Mouse (Mus musculus): ENCODE results near the gene Slc35g1. TPM values are rescaled to one million over a fixed set of nuclear protein-coding genes. Genes with fewer than 3 reads are reported as not detected.

Slc35g1 gene
- polyA plus RNA-seq, 1 experiment from 2014 or later, result 2.4 TPM

- WGBS, result 50% methylated on average over 6 of the region's 6 CpGs
- H3K27me3 ChIP-seq, result peaks cover 4% of the 10 kb centered on the region
- ATAC-seq (ENCODE audit: insufficient number of reproducible peaks, insufficient read depth, low FRiP score, low TSS enrichment, low read depth), result no peak
- H3K36me3 ChIP-seq, result no peaks in the 10 kb centered on the region
- no peak overlapping the region for H3K27ac ChIP-seq
- no peak overlapping the region for H3K9ac ChIP-seq (replicated peaks)
- H3K4me3 ChIP-seq (replicated peaks), result peak overlapping the region; percentile 70; the same call in 1 of the 2 replicates
- H3K9me3 ChIP-seq, result no peaks in the 10 kb centered on the region
- peaks cover 9% of the 10 kb centered on the region; the same call in 1 of the 2 replicates for H3K4me1 ChIP-seq (replicated peaks)
- H3K4me2 ChIP-seq, result peak overlapping the region; percentile 92; the same call in 1 of the 2 replicates
Measured at GRCm38 (mm10) chr19:38397004-38397403, 1.2 kb downstream of the Slc35g1 start.

GRCm38 (mm10) chr19:38398966-38399365, 3.2 kb downstream of the Slc35g1 start:
- Histone ChIP-seq H3K9me3 (no peaks in the 10 kb centered on the region), H3K4me3 (replicated peaks) (no peak overlapping the region), H3K36me3 (no peaks in the 10 kb centered on the region), H3K9ac (replicated peaks) (no peak overlapping the region), H3K4me1 (replicated peaks) (peaks cover 9% of the 10 kb centered on the region; the same call in 1 of the 2 replicates), H3K27me3 (peaks cover 4% of the 10 kb centered on the region), H3K27ac (no peak overlapping the region), H3K4me2 (no peak overlapping the region)
- ATAC-seq (ENCODE audit: insufficient number of reproducible peaks, insufficient read depth, low FRiP score, low TSS enrichment, low read depth), result no peak
- WGBS, result 86% methylated on average over 8 of the region's 8 CpGs

- no peak overlapping the region for H3K4me3 ChIP-seq (replicated peaks)
- peaks cover 4% of the 10 kb centered on the region for H3K27me3 ChIP-seq
- no peak overlapping the region for H3K27ac ChIP-seq
- no peaks in the 10 kb centered on the region for H3K36me3 ChIP-seq
- no peaks in the 10 kb centered on the region for H3K9me3 ChIP-seq
- no peak overlapping the region for H3K4me2 ChIP-seq
- WGBS, result 86% methylated on average over 2 of the region's 2 CpGs
- peaks cover 6% of the 10 kb centered on the region; the same call in 1 of the 2 replicates for H3K4me1 ChIP-seq (replicated peaks)
- no peak for ATAC-seq (ENCODE audit: insufficient number of reproducible peaks, insufficient read depth, low FRiP score, low TSS enrichment, low read depth)
- H3K9ac ChIP-seq (replicated peaks), result no peak overlapping the region
Measured at GRCm38 (mm10) chr19:38400851-38401250, 5.1 kb downstream of the Slc35g1 start.

GRCm38 (mm10) chr19:38401416-38401815, 5.6 kb downstream of the Slc35g1 start:
- H3K27me3 ChIP-seq, result 0 out of 2 replicates have a peak, but pooled peaks cover under 1% of the 10 kb centered on the region
- peaks cover 2% of the 10 kb centered on the region; the same call in 1 of the 2 replicates for H3K4me1 ChIP-seq (replicated peaks)
- 89% methylated on average over 2 of the region's 2 CpGs for WGBS
- H3K36me3 ChIP-seq, result no peaks in the 10 kb centered on the region
- no peak overlapping the region for H3K9ac ChIP-seq (replicated peaks)
- no peak overlapping the region for H3K4me2 ChIP-seq
- ATAC-seq (ENCODE audit: insufficient number of reproducible peaks, insufficient read depth, low FRiP score, low TSS enrichment, low read depth), result no peak
- H3K4me3 ChIP-seq (replicated peaks), result no peak overlapping the region
- H3K27ac ChIP-seq, result no peak overlapping the region
- no peaks in the 10 kb centered on the region for H3K9me3 ChIP-seq

GRCm38 (mm10) chr19:38410357-38411056, 14.7 kb downstream of the Slc35g1 start:
- Histone ChIP-seq H3K9me3 (no peaks in the 10 kb centered on the region), H3K27me3 (no peaks in the 10 kb centered on the region), H3K4me1 (replicated peaks) (no peaks in the 10 kb centered on the region), H3K4me3 (replicated peaks) (no peak overlapping the region), H3K27ac (no peak overlapping the region), H3K9ac (replicated peaks) (no peak overlapping the region), H3K36me3 (no peaks in the 10 kb centered on the region), H3K4me2 (no peak overlapping the region)
- ATAC-seq (ENCODE audit: insufficient number of reproducible peaks, insufficient read depth, low FRiP score, low TSS enrichment, low read depth), result no peak
- 92% methylated on average over 10 of the region's 10 CpGs for WGBS

DNA sequence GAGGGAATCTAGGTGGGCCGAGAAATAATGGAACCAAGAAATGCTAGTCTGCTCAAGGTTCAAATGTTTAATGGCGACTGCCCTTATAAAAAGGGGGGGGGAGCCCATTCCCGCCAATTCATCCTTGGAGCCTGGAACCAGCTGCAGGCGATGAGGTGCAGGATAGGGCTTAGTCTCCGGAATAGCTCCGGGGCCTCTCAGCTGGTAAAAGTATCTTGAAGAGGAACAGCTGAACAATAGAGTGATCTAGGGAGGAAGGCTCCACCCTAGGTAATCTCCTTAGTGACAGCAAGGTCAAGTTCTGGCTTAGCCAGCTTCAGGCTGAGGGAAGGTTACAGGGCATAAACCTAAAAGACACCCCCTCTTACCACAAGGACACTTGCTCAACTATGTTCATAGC, 18.1 kb downstream of the Slc35g1 start:
- no peak for ATAC-seq (ENCODE audit: insufficient number of reproducible peaks, insufficient read depth, low FRiP score, low TSS enrichment, low read depth)
- H3K4me3 ChIP-seq (replicated peaks), result no peak overlapping the region
- no peak overlapping the region for H3K9ac ChIP-seq (replicated peaks)
- H3K27ac ChIP-seq, result no peak overlapping the region
- no peaks in the 10 kb centered on the region for H3K36me3 ChIP-seq
- no peak overlapping the region for H3K4me2 ChIP-seq
- 85% methylated on average over 6 of the region's 6 CpGs for WGBS
- H3K4me1 ChIP-seq (replicated peaks), result no peaks in the 10 kb centered on the region
- H3K27me3 ChIP-seq, result no peaks in the 10 kb centered on the region
- H3K9me3 ChIP-seq, result no peaks in the 10 kb centered on the region

DNA sequence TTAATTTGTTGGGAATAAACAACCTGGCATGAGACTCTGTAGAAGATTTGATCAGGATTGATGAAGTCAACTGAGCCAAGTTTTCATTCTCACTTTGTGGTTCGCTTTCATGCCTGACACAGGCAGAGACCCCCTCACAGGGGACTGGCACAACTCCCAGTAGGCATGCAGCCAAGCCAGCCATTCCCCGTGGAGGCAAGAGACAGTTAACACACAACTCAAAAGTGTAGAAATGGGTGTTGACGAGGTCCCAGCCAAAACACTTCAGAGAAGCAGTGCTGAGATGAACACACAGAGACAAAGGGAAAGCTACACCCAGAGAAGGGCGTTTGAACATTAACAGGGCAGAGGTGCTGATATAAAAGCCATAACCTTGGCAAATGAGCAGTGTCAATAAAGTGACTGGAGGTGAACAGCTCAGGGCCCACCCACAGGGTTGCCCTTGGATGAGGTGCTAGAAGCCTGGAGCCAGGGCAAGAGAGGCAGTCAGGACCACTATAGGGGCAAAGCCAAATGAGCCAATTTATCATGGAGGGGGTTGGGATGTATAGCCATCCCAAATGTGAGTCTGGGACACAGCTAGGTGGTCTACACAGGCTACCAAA, 23.1 kb downstream of the Slc35g1 start:
- WGBS, result 71% methylated on average over 4 of the region's 4 CpGs
- Histone ChIP-seq H3K9me3 (no peaks in the 10 kb centered on the region), H3K27me3 (no peaks in the 10 kb centered on the region), H3K36me3 (no peaks in the 10 kb centered on the region), H3K9ac (replicated peaks) (no peak overlapping the region), H3K4me1 (replicated peaks) (0 out of 2 replicates have a peak, but pooled peaks cover 3% of the 10 kb centered on the region), H3K4me3 (replicated peaks) (no peak overlapping the region), H3K27ac (no peak overlapping the region), H3K4me2 (no peak overlapping the region)
- no peak for ATAC-seq (ENCODE audit: insufficient number of reproducible peaks, insufficient read depth, low FRiP score, low TSS enrichment, low read depth)

DNA sequence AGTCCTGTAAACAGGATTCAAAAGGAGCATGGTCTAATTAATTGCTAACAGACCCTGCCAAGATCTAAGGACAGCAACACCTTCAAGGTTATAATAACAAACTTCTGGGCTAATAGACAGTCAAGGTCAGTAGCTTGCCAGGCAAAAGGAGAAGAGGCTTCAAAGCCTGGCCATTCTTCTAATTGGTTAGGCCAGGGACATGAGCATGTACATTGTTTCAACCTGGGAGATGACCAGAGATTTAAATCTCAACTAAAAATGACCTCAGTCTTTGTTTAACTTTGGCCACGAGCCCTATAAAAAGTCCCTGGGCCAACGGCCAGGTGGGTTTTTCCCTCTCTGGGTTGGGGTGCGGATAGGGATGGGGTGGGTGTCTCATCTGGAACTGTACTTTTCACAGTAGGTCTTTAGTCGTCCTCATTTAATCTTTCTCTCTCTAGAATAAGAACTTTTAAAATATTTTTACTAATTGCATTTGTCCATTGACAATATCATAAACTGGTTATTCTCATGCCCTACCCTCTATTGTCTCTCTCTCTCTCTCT, 25.0 kb downstream of the Slc35g1 start:
- Histone ChIP-seq H3K4me1 (replicated peaks) (0 out of 2 replicates have a peak, but pooled peaks cover 3% of the 10 kb centered on the region), H3K27ac (no peak overlapping the region), H3K4me2 (no peak overlapping the region), H3K27me3 (no peaks in the 10 kb centered on the region), H3K9me3 (no peaks in the 10 kb centered on the region), H3K9ac (replicated peaks) (no peak overlapping the region), H3K4me3 (replicated peaks) (no peak overlapping the region), H3K36me3 (no peaks in the 10 kb centered on the region)
- 52% methylated on average over 4 of the region's 4 CpGs for WGBS
- no peak for ATAC-seq (ENCODE audit: insufficient number of reproducible peaks, insufficient read depth, low FRiP score, low TSS enrichment, low read depth)

- H3K27me3 ChIP-seq, result no peaks in the 10 kb centered on the region
- no peak overlapping the region for H3K9ac ChIP-seq (replicated peaks)
- 0 out of 2 replicates have a peak, but pooled peaks cover 3% of the 10 kb centered on the region for H3K4me1 ChIP-seq (replicated peaks)
- H3K36me3 ChIP-seq, result no peaks in the 10 kb centered on the region
- no peaks in the 10 kb centered on the region for H3K9me3 ChIP-seq
- no peak overlapping the region for H3K27ac ChIP-seq
- WGBS, result 67% methylated on average over 7 of the region's 7 CpGs
- ATAC-seq (ENCODE audit: insufficient number of reproducible peaks, insufficient read depth, low FRiP score, low TSS enrichment, low read depth), result no peak
- H3K4me2 ChIP-seq, result no peak overlapping the region
- H3K4me3 ChIP-seq (replicated peaks), result no peak overlapping the region
Measured at GRCm38 (mm10) chr19:38421436-38421835, 25.7 kb downstream of the Slc35g1 start.

DNA sequence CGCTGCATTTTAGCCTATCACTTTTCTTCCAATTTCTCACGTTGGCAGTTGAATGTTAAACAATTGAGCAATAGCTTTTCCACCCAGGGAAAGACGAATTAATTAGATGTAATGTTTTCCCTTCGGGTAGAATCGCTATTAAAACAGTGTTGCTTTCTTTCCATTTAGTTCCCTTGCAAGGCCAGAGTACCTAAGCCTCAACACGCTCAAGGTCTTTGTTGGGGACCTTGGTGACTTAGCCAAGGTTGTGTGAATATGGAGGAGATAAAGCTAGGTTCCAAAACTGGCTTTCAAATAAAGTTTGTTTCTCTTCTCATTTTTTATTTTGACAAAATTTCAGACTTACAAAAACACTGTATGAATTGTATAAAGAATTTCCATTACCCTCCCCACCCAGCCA, 27.1 kb downstream of the Slc35g1 start:
- Histone ChIP-seq H3K4me1 (replicated peaks) (0 out of 2 replicates have a peak, but pooled peaks cover 3% of the 10 kb centered on the region), H3K36me3 (no peaks in the 10 kb centered on the region), H3K27me3 (no peaks in the 10 kb centered on the region), H3K4me2 (no peak overlapping the region), H3K9me3 (no peaks in the 10 kb centered on the region), H3K4me3 (replicated peaks) (no peak overlapping the region), H3K9ac (replicated peaks) (no peak overlapping the region), H3K27ac (no peak overlapping the region)
- WGBS, result 62% methylated on average over 6 of the region's 6 CpGs
- no peak for ATAC-seq (ENCODE audit: insufficient number of reproducible peaks, insufficient read depth, low FRiP score, low TSS enrichment, low read depth)

- Histone ChIP-seq H3K9ac (replicated peaks) (no peak overlapping the region), H3K27me3 (no peaks in the 10 kb centered on the region), H3K4me2 (no peak overlapping the region), H3K4me3 (replicated peaks) (no peak overlapping the region), H3K9me3 (no peaks in the 10 kb centered on the region), H3K4me1 (replicated peaks) (0 out of 2 replicates have a peak, but pooled peaks cover 3% of the 10 kb centered on the region), H3K36me3 (no peaks in the 10 kb centered on the region), H3K27ac (no peak overlapping the region)
- no peak for ATAC-seq (ENCODE audit: insufficient number of reproducible peaks, insufficient read depth, low FRiP score, low TSS enrichment, low read depth)
- WGBS, result 49% methylated on average over 7 of the region's 7 CpGs
Measured at GRCm38 (mm10) chr19:38423884-38424283, 28.1 kb downstream of the Slc35g1 start.
